Mouse (Mus musculus): ENCODE data around the gene Xylt1. TPM values are rescaled to one million over a fixed set of nuclear protein-coding genes. Genes with fewer than 3 reads are reported as not detected.

The Xylt1 gene
- total and polyA plus RNA-seq, 3 experiments, result 9.0 to 13.3 TPM; not detected in 1

DNA sequence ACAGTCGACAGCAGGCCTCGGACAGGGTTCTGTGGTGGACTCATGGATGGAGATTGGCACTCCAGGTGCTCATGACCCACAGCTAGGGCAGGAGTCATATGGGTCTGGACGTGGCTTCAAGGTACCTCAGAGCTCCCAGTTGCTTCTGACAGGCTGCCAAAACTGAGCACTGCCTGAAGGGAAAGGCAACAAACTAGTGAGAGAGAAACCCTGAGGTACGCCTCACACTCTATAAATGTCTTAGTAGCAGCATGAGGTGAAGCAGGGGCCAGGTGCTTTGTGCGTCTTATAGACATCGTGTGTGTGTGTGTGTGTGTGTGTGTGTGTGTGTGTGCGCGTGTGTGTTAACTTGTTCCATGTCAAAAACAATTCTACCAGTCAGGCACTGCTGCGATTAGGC lies 122.9 kb downstream of the Xylt1 start:
- TF ChIP-seq ZKSCAN1 (IDR thresholded peaks at IDR 0.05; ENCODE audit: low read depth, low read length) (no peak), JUND (IDR thresholded peaks at IDR 0.05; ENCODE audit: low read depth, low read length) (no peak), MYB (IDR thresholded peaks at IDR 0.05; ENCODE audit: low read depth, low read length) (no peak), TBP (IDR thresholded peaks at IDR 0.05; ENCODE audit: low read depth, low read length) (no peak), POLR2A (IDR thresholded peaks at IDR 0.05; ENCODE audit: control insufficient read depth in 1 of 2, insufficient read depth in 1 of 2, low read depth in 1 of 2, low read length in 2 of 2, poor library complexity in 1 of 2) (no peak), ZC3H11A (IDR thresholded peaks at IDR 0.05; ENCODE audit: low read depth, low read length) (no peak)
- Histone ChIP-seq H3K4me1 (ENCODE audit: control insufficient read depth in 1 of 2, insufficient read depth in 2 of 2, low read length in 2 of 2) (no peaks in the 10 kb centered on the region; a peak in 1 of 4 replicates), H3K79me2 (ENCODE audit: control insufficient read depth, insufficient read depth, low read length, poor library complexity) (peaks cover 1% of the 10 kb centered on the region; the same call in 1 of the 2 replicates), H3K27me3 (ENCODE audit: control insufficient read depth in 1 of 2, insufficient read depth in 2 of 2, low read length in 2 of 2) (no peaks in the 10 kb centered on the region), H3K9ac (ENCODE audit: control insufficient read depth, low read depth, low read length, poor library complexity, severe bottlenecking) (no peak overlapping the region), H3K4me3 (ENCODE audit: control insufficient read depth in 1 of 2, insufficient read depth in 1 of 2, low read depth in 2 of 2, low read length in 2 of 2) (no peak overlapping the region), H3K36me3 (ENCODE audit: control insufficient read depth in 1 of 2, insufficient read depth in 2 of 2, low read length in 2 of 2) (no peaks in the 10 kb centered on the region; a peak in 3 of 4 replicates), H3K27ac (ENCODE audit: control insufficient read depth, low read depth, low read length) (no peak overlapping the region), H3K9me3 (replicated peaks; ENCODE audit: insufficient read depth, low read length) (no peaks in the 10 kb centered on the region)
- DNase-seq (ENCODE audit: low read depth, low spot score), result no peak

DNA sequence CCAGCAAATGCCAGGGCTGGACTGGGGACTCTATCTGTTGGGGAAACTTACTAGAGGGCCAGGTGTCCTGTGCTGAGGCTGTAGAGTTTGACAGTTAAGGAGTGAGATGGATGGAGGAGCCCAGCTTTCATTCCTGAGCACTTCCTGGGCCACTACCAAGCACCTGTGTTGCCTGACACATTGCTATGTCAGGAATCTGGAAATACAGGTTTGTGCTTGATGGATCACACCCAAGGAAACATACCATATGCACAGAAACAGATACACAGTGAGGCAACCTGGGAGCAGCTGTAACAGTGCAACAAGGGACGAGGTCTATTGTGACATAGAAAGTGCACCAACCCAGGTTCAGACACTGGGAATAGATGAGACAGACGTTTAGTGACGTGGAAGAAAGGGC lies 125.0 kb downstream of the Xylt1 start:
- no peak overlapping the region for H3K27ac ChIP-seq (ENCODE audit: control insufficient read depth, low read depth, low read length)
- H3K4me1 ChIP-seq (ENCODE audit: control insufficient read depth in 1 of 2, insufficient read depth in 2 of 2, low read length in 2 of 2), result no peaks in the 10 kb centered on the region
- no peaks in the 10 kb centered on the region for H3K36me3 ChIP-seq (ENCODE audit: control insufficient read depth in 1 of 2, insufficient read depth in 2 of 2, low read length in 2 of 2)
- H3K4me3 ChIP-seq (ENCODE audit: control insufficient read depth in 1 of 2, insufficient read depth in 1 of 2, low read depth in 2 of 2, low read length in 2 of 2), result no peak overlapping the region
- DNase-seq (ENCODE audit: low read depth, low spot score), result no peak
- H3K79me2 ChIP-seq (ENCODE audit: control insufficient read depth, insufficient read depth, low read length, poor library complexity), result peaks cover 1% of the 10 kb centered on the region; the same call in 1 of the 2 replicates
- TF ChIP-seq POLR2AphosphoS5 (IDR thresholded peaks at IDR 0.05; ENCODE audit: borderline replicate concordance, low read depth, low read length) (no peak), SIN3A (IDR thresholded peaks at IDR 0.05; ENCODE audit: low read length) (no peak), TBP (IDR thresholded peaks at IDR 0.05; ENCODE audit: low read depth, low read length) (no peak), UBTF (IDR thresholded peaks at IDR 0.05; ENCODE audit: borderline replicate concordance, insufficient read depth, low read depth, low read length) (no peak), MEF2A (IDR thresholded peaks at IDR 0.05; ENCODE audit: extremely low read depth, insufficient replicate concordance, low read depth, low read length, poor library complexity, severe bottlenecking) (no peak), ZMIZ1 (IDR thresholded peaks at IDR 0.05; ENCODE audit: low read depth, low read length) (no peak)
- H3K9ac ChIP-seq (ENCODE audit: control insufficient read depth, low read depth, low read length, poor library complexity, severe bottlenecking), result no peak overlapping the region
- no peaks in the 10 kb centered on the region for H3K27me3 ChIP-seq (ENCODE audit: control insufficient read depth in 1 of 2, insufficient read depth in 2 of 2, low read length in 2 of 2)
- no peaks in the 10 kb centered on the region for H3K9me3 ChIP-seq (replicated peaks; ENCODE audit: insufficient read depth, low read length)

DNA sequence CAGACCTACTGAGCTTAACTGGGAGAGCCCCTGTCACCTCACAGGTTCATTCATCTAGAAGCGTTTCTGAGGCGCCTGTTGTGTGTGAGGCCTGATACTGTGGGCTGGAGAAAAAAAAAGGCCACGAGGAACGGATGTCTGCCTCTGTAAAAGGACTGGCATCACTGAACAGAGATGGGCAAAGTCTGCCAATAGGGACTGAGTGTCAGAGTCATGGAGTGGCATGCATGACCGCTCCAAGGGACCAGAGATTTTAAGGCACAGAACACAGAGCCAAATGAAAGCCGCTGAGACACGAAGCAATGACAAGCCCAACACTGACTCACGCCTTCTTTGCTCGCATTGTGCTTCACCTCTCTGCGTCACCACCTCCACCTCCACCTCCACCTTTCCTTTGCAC lies 126.6 kb downstream of the Xylt1 start:
- no peaks in the 10 kb centered on the region for H3K36me3 ChIP-seq (ENCODE audit: control insufficient read depth in 1 of 2, insufficient read depth in 2 of 2, low read length in 2 of 2)
- H3K4me1 ChIP-seq (ENCODE audit: control insufficient read depth in 1 of 2, insufficient read depth in 2 of 2, low read length in 2 of 2), result no peaks in the 10 kb centered on the region
- no peak overlapping the region for H3K4me3 ChIP-seq (ENCODE audit: control insufficient read depth in 1 of 2, insufficient read depth in 1 of 2, low read depth in 2 of 2, low read length in 2 of 2)
- no peaks in the 10 kb centered on the region for H3K79me2 ChIP-seq (ENCODE audit: control insufficient read depth, insufficient read depth, low read length, poor library complexity)
- no peaks in the 10 kb centered on the region for H3K27me3 ChIP-seq (ENCODE audit: control insufficient read depth in 1 of 2, insufficient read depth in 2 of 2, low read length in 2 of 2)
- H3K27ac ChIP-seq (ENCODE audit: control insufficient read depth, low read depth, low read length), result no peak overlapping the region
- TF ChIP-seq NELFE (IDR thresholded peaks at IDR 0.05; ENCODE audit: low read depth, low read length), result no peak
- TF ChIP-seq UBTF (IDR thresholded peaks at IDR 0.05; ENCODE audit: borderline replicate concordance, insufficient read depth, low read depth, low read length), result no peak
- TF ChIP-seq JUND (IDR thresholded peaks at IDR 0.05; ENCODE audit: low read depth, low read length), result no peak
- TF ChIP-seq BHLHE40 (IDR thresholded peaks at IDR 0.05; ENCODE audit: borderline replicate concordance, low read depth, low read length), result no peak
- TF ChIP-seq EP300 (IDR thresholded peaks at IDR 0.05; ENCODE audit: low read depth in 1 of 2, low read length in 2 of 2), result no peak
- TF ChIP-seq CHD1 (IDR thresholded peaks at IDR 0.05; ENCODE audit: low read depth, low read length), result no peak
- TF ChIP-seq GATA1 (IDR thresholded peaks at IDR 0.05; ENCODE audit: low read depth, low read length), result no peak
- no peak for TF ChIP-seq MXI1 (IDR thresholded peaks at IDR 0.05; ENCODE audit: low read depth, low read length)
- no peak for TF ChIP-seq HCFC1 (IDR thresholded peaks at IDR 0.05; ENCODE audit: low read depth, low read length)
- TF ChIP-seq GABPA (IDR thresholded peaks at IDR 0.05; ENCODE audit: low read depth, low read length), result no peak
- TF ChIP-seq MAZ (IDR thresholded peaks at IDR 0.05; ENCODE audit: low read depth, low read length), result no peak
- TF ChIP-seq MAX (IDR thresholded peaks at IDR 0.05; ENCODE audit: low read length), result no peak
- TF ChIP-seq NRF1 (IDR thresholded peaks at IDR 0.05; ENCODE audit: insufficient read depth, low read depth, low read length, poor library complexity, severe bottlenecking), result no peak
- no peak for TF ChIP-seq ZMIZ1 (IDR thresholded peaks at IDR 0.05; ENCODE audit: low read depth, low read length)
- no peak for TF ChIP-seq TBP (IDR thresholded peaks at IDR 0.05; ENCODE audit: low read depth, low read length)
- no peaks in the 10 kb centered on the region for H3K9me3 ChIP-seq (replicated peaks; ENCODE audit: insufficient read depth, low read length)
- DNase-seq (ENCODE audit: low read depth, low spot score), result no peak
- no peak overlapping the region for H3K9ac ChIP-seq (ENCODE audit: control insufficient read depth, low read depth, low read length, poor library complexity, severe bottlenecking)

All from MEL (cell line).